Mouse (Mus musculus): ENCODE measurements around the gene Gm43517.

Gm43517 gene

GRCm38 (mm10) chr12:49384876-49385630, at the start of gene Gm43517:
Gene Gm43517, plus strand, starts transcription at chr12:49385174.
- no peak for DNase-seq (ENCODE audit: low read depth)

GRCm38 (mm10) chr12:49349697-49350096, 35.3 kb upstream of the Gm43517 start:
- DNase-seq (ENCODE audit: low read depth) = no peak

GRCm38 (mm10) chr12:49368931-49369330, 16.0 kb upstream of the Gm43517 start:
- no peak for DNase-seq (ENCODE audit: low read depth)

- no peak for DNase-seq (ENCODE audit: low read depth)
Measured at GRCm38 (mm10) chr12:49372170-49372569, 12.8 kb upstream of the Gm43517 start.

GRCm38 (mm10) chr12:49373176-49373575, 11.8 kb upstream of the Gm43517 start:
- DNase-seq (ENCODE audit: low read depth) = no peak

- DNase-seq (ENCODE audit: low read depth) = no peak
Measured at GRCm38 (mm10) chr12:49373821-49374605, 11.0 kb upstream of the Gm43517 start.

GRCm38 (mm10) chr12:49374606-49374995, 10.4 kb upstream of the Gm43517 start:
- DNase-seq (ENCODE audit: low read depth) = no peak

GRCm38 (mm10) chr12:49375427-49376317, 9.3 kb upstream of the Gm43517 start:
- DNase-seq (ENCODE audit: low read depth) = no peak

GRCm38 (mm10) chr12:49376318-49376992, 8.5 kb upstream of the Gm43517 start:
- no peak for DNase-seq (ENCODE audit: low read depth)

- DNase-seq (ENCODE audit: low read depth) = no peak
Measured at GRCm38 (mm10) chr12:49377281-49377970, 7.5 kb upstream of the Gm43517 start.

GRCm38 (mm10) chr12:49378920-49379319, 6.1 kb upstream of the Gm43517 start:
- no peak for DNase-seq (ENCODE audit: low read depth)

GRCm38 (mm10) chr12:49379446-49379845, 5.5 kb upstream of the Gm43517 start:
- DNase-seq (ENCODE audit: low read depth) = no peak

- DNase-seq (ENCODE audit: low read depth) = no peak
Measured at GRCm38 (mm10) chr12:49380442-49380841, 4.5 kb upstream of the Gm43517 start.

GRCm38 (mm10) chr12:49381031-49381525, 3.9 kb upstream of the Gm43517 start:
- DNase-seq (ENCODE audit: low read depth) = no peak

- no peak for DNase-seq (ENCODE audit: low read depth)
Measured at GRCm38 (mm10) chr12:49381721-49382365, 3.1 kb upstream of the Gm43517 start.

GRCm38 (mm10) chr12:49382565-49383520, 2.1 kb upstream of the Gm43517 start, which contains the start of gene Foxg1:
Gene Foxg1, plus strand, starts transcription at chr12:49382660.
- DNase-seq (ENCODE audit: low read depth) = no peak

- DNase-seq (ENCODE audit: low read depth) = no peak
Measured at GRCm38 (mm10) chr12:49383521-49384133, 1.3 kb upstream of the Gm43517 start.

GRCm38 (mm10) chr12:49384295-49384875, 589 bp upstream of the Gm43517 start:
- DNase-seq (ENCODE audit: low read depth) = no peak

Measured in c-Kit-positive CD71-negative TER-119-negative erythroid progenitor cells, embryonic 14.5 days (primary cell).